8 mouse cellular contexts compared by ENCODE assay signal in the genomic region with DNA sequence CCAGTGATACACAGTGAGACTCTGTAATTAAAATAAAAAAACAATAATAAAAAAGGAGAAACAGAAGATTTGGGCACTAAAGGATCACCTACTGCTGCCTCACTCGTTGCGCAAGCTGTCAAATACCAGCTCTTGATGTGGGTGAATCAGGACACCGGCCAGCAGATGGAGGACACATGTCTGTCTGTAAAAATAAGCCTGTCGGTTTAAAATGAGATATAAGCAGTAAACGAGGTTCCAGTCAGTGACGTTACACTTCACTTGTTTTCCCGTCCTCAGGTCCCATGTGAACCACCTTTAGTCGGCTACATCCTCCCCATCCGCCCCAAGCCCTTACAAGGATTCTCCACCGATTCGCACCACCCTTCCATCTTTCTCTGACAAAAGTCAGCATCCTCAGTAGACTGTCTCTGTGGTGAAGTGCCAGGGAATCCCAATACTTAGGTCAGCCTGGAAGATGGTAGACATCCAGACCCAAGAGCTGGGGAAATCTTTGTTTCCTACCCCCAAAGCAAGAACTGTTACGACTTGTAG. TPM values are rescaled to one million over a fixed set of nuclear protein-coding genes. Genes with fewer than 3 reads are reported as not detected.
DNase-seq lines count a peak whose midpoint lies in the region; ATAC-seq and TF ChIP-seq lines count a peak whose summit lies in the region.

No protein-coding gene starts in this region.

- H3K4me2 ChIP-seq in kidney, embryonic 15.5 days, result peak overlapping the region; percentile 81
- peak overlapping the region; percentile 71 for H3K4me2 ChIP-seq in CH12.LX (ENCODE audit: insufficient read depth, low read depth, poor library complexity, severe bottlenecking)
- H3K4me2 ChIP-seq in hindbrain, embryonic 11.5 days (replicated peaks; ENCODE audit: low read depth, low read length), result peak overlapping the region; percentile 64
- H3K4me2 ChIP-seq in stomach, postnatal 0 days (replicated peaks; ENCODE audit: low read depth), result peak overlapping the region; percentile 85

- 19% methylated on average over 12 of the region's 12 CpGs for WGBS in kidney, embryonic 15.5 days
- 16% methylated on average over 12 of the region's 12 CpGs for WGBS in hindbrain, embryonic 11.5 days
- 15% methylated on average over 12 of the region's 12 CpGs for WGBS in stomach, postnatal 0 days

- dilution Hi-C loops in CH12.LX (cut with MboI; ENCODE audit: extremely low pct_ligation_motif_present, extremely low pct_unique_long_range_greater_than_20kb, low sequenced_read_pairs), result no loop called here

- H3K36me3 ChIP-seq in kidney, embryonic 15.5 days, result peaks cover 31% of the 10 kb centered on the region
- peaks cover 21 to 33% of the 10 kb centered on the region in 2 experiments for H3K36me3 ChIP-seq in CH12.LX (replicated peaks in 1 of 2; ENCODE audit: control insufficient read depth in 1 of 2, insufficient read depth in 1 of 2, low read length in 1 of 2)
- H3K36me3 ChIP-seq in hindbrain, embryonic 11.5 days (ENCODE audit: control insufficient read depth, insufficient read depth, low read length), result no peaks in the 10 kb centered on the region; the same call in 1 of the 2 replicates
- peaks cover 14% of the 10 kb centered on the region; the same call in 1 of the 2 replicates for H3K36me3 ChIP-seq in stomach, postnatal 0 days (ENCODE audit: control insufficient read depth, insufficient read depth, low read length)

- TF ChIP-seq CTCF in CH12.LX (conservative IDR thresholded peaks at IDR 0.05 in 1 of 2, IDR thresholded peaks at IDR 0.05 in 1 of 2; ENCODE audit: low read depth in 2 of 2, low read length in 2 of 2), result no peak
- no peak for TF ChIP-seq CTCF in stomach, postnatal 0 days (IDR thresholded peaks at IDR 0.05; ENCODE audit: low read depth)

- H3K4me1 ChIP-seq in kidney, embryonic 15.5 days, result peaks cover 15% of the 10 kb centered on the region
- H3K4me1 ChIP-seq in CH12.LX (ENCODE audit: control insufficient read depth in 1 of 2, insufficient read depth in 2 of 2), result peaks cover 2 to 16% of the 10 kb centered on the region in 2 experiments; a peak in 2 of 4 replicates
- no peaks in the 10 kb centered on the region for H3K4me1 ChIP-seq in hindbrain, embryonic 11.5 days (replicated peaks; ENCODE audit: control insufficient read depth, insufficient read depth, low read length)
- H3K4me1 ChIP-seq in stomach, postnatal 0 days (replicated peaks; ENCODE audit: control insufficient read depth, insufficient read depth), result no peaks in the 10 kb centered on the region

- H3K79me2 ChIP-seq in CH12.LX (replicated peaks; ENCODE audit: control insufficient read depth, extremely low read depth, insufficient read depth, poor library complexity, severe bottlenecking), result peaks cover 11% of the 10 kb centered on the region

- no peak for DNase-seq in kidney, postnatal 4 days
- DNase-seq in CH12.LX (ENCODE audit: extremely low read depth), result no peak
- DNase-seq in brain, adult 2 months (ENCODE audit: low read depth, low spot score), result peak; percentile 73
- no peak for DNase-seq in hindbrain, embryonic 11.5 days (ENCODE audit: low spot score)
- no peak for DNase-seq in stomach, postnatal 0 days (ENCODE audit: low spot score)
- DNase-seq in cerebellum, adult 11 months, result no peak

- in situ Hi-C loops in CH12.LX (cut with MboI; ENCODE audit: low pct_ligation_motif_present, low pct_unique_long_range_greater_than_20kb, low sequenced_read_pairs), result no loop called here

- no peak for TF ChIP-seq POLR2A in CH12.LX (IDR thresholded peaks at IDR 0.05; ENCODE audit: low read depth, low read length)

- H3K27ac ChIP-seq in kidney, embryonic 15.5 days, result no peak overlapping the region
- no peak overlapping the region for H3K27ac ChIP-seq in CH12.LX (ENCODE audit: insufficient read depth, low read depth)
- peak overlapping the region; percentile 72 for H3K27ac ChIP-seq in hindbrain, embryonic 11.5 days (ENCODE audit: low read depth, low read length)
- peak overlapping the region; percentile 20; the same call in 1 of the 2 replicates for H3K27ac ChIP-seq in stomach, postnatal 0 days (replicated peaks)

- no peak for TF ChIP-seq RAD21 in CH12.LX (IDR thresholded peaks at IDR 0.05; ENCODE audit: low read depth, low read length)

- peak overlapping the region; percentile 91 for H3K4me3 ChIP-seq in kidney, embryonic 15.5 days (replicated peaks)
- H3K4me3 ChIP-seq in CH12.LX (replicated peaks in 1 of 3; ENCODE audit: low read depth in 2 of 3, low read length in 2 of 3, poor library complexity in 1 of 3), result peak overlapping the region; percentile 48 to 98 (median 81)
- H3K4me3 ChIP-seq in hindbrain, embryonic 11.5 days (ENCODE audit: low read depth, low read length), result peak overlapping the region; percentile 78
- peak overlapping the region; percentile 83 for H3K4me3 ChIP-seq in stomach, postnatal 0 days (ENCODE audit: low read depth, low read length)

- no peak for TF ChIP-seq EP300 in CH12.LX (IDR thresholded peaks at IDR 0.05; ENCODE audit: low read length)
- no peak for TF ChIP-seq EP300 in stomach, postnatal 0 days (optimal IDR thresholded peaks at IDR 0.05)

- H3K27me3 ChIP-seq in kidney, embryonic 15.5 days, result no peaks in the 10 kb centered on the region
- H3K27me3 ChIP-seq in CH12.LX (replicated peaks), result no peaks in the 10 kb centered on the region
- no peaks in the 10 kb centered on the region for H3K27me3 ChIP-seq in hindbrain, embryonic 11.5 days (ENCODE audit: control insufficient read depth, insufficient read depth, low read length)
- H3K27me3 ChIP-seq in stomach, postnatal 0 days (ENCODE audit: control insufficient read depth, insufficient read depth, low read length), result no peaks in the 10 kb centered on the region

- no peaks in the 10 kb centered on the region for H3K9me3 ChIP-seq in kidney, embryonic 15.5 days (replicated peaks)
- H3K9me3 ChIP-seq in CH12.LX (replicated peaks; ENCODE audit: low read length), result no peaks in the 10 kb centered on the region
- no peaks in the 10 kb centered on the region for H3K9me3 ChIP-seq in hindbrain, embryonic 11.5 days (ENCODE audit: control insufficient read depth, low read length)
- no peaks in the 10 kb centered on the region for H3K9me3 ChIP-seq in stomach, postnatal 0 days (ENCODE audit: control insufficient read depth, low read length)

- peak overlapping the region; percentile 68 for H3K9ac ChIP-seq in kidney, embryonic 15.5 days
- peak overlapping the region; percentile 34; the same call in 1 of the 2 replicates for H3K9ac ChIP-seq in CH12.LX (ENCODE audit: insufficient read depth, low read depth)
- H3K9ac ChIP-seq in hindbrain, embryonic 11.5 days (ENCODE audit: low read depth, low read length), result peak overlapping the region; percentile 57
- H3K9ac ChIP-seq in stomach, postnatal 0 days (ENCODE audit: low read length), result peak overlapping the region; percentile 78

- peak; percentile 7 for ATAC-seq in kidney, embryonic 15.5 days (replicated peaks; ENCODE audit: low FRiP score)
- ATAC-seq in hindbrain, embryonic 11.5 days (ENCODE audit: low FRiP score), result peak; percentile 67
- peak; percentile 49 for ATAC-seq in megakaryocyte, adult 5-6 weeks (ENCODE audit: poor library complexity, severe bottlenecking)
- ATAC-seq in stomach, postnatal 0 days (ENCODE audit: low FRiP score, low TSS enrichment), result no peak; the same call in none of the 2 replicates

TF ChIP-seq in CH12.LX, 34 proteins besides CTCF, POLR2A, EP300 and RAD21 (continues in another document):
- TF ChIP-seq GABPA (IDR thresholded peaks at IDR 0.05; ENCODE audit: insufficient replicate concordance, low read depth, low read length) (no peak), ZMIZ1 (IDR thresholded peaks at IDR 0.05; ENCODE audit: low read depth, low read length) (no peak), JUN (IDR thresholded peaks at IDR 0.05; ENCODE audit: insufficient read depth, low read depth, low read length) (no peak), POLR2AphosphoS2 (IDR thresholded peaks at IDR 0.05; ENCODE audit: low read depth, low read length) (no peak), ELF1 (IDR thresholded peaks at IDR 0.05; ENCODE audit: low read depth, low read length) (no peak), RCOR1 (conservative IDR thresholded peaks at IDR 0.05; ENCODE audit: low read depth, low read length) (no peak), ZC3H11A (IDR thresholded peaks at IDR 0.05; ENCODE audit: low read depth, low read length) (no peak), KAT2A (IDR thresholded peaks at IDR 0.05; ENCODE audit: insufficient replicate concordance, low read length) (no peak), BHLHE40 (IDR thresholded peaks at IDR 0.05; ENCODE audit: low read depth, low read length) (no peak), CHD1 (IDR thresholded peaks at IDR 0.05; ENCODE audit: low read depth, low read length) (no peak), ETS1 (conservative IDR thresholded peaks at IDR 0.05; ENCODE audit: low read depth, low read length) (no peak)

RNA-seq across cellular contexts. Expression of gene Exosc9, which starts 0.5 kb away (rescaled TPM):
- polyA plus RNA-seq in kidney, embryonic 15.5 days (2015; fragmentation: Nextera tagmentation; extraction: Ambion mirVana), result 64.6 and 70.7 TPM in 2 replicates
- total RNA-seq in CH12.LX (2012; rRNA removed) (60.6 and 77.4 TPM in 2 replicates), CH12.LX (2014; rRNA removed) (128 and 151 TPM in 2 replicates)
- polyA plus RNA-seq in CH12.LX (2012; ENCODE audit: insufficient read length, low read depth), result 144 and 149 TPM in 2 replicates
- 104 and 108 TPM in 2 replicates for polyA plus RNA-seq in hindbrain, embryonic 11.5 days (2014; fragmentation: Nextera tagmentation; extraction: Ambion mirVana)
- 48.9 and 57.0 TPM in 2 replicates for total RNA-seq in megakaryocyte, adult 5-6 weeks (2015)
- 60.9 and 76.3 TPM in 2 replicates for total RNA-seq in megakaryocyte, adult 5-6 weeks (2017)
- 30.2 and 33.5 TPM in 2 replicates for polyA plus RNA-seq in stomach, postnatal 0 days (2015; fragmentation: Nextera tagmentation; extraction: Ambion mirVana)

RNA-seq across cellular contexts. Expression of gene Ccna2, which starts 20.0 kb away (rescaled TPM):
- polyA plus RNA-seq in kidney, embryonic 15.5 days (2015; fragmentation: Nextera tagmentation; extraction: Ambion mirVana), result 185 and 190 TPM in 2 replicates
- total RNA-seq in CH12.LX (2012; rRNA removed), result 94.7 and 117 TPM in 2 replicates
- 240 and 277 TPM in 2 replicates for total RNA-seq in CH12.LX (2014; rRNA removed)
- polyA plus RNA-seq in CH12.LX (2012; ENCODE audit: insufficient read length, low read depth), result 133 and 148 TPM in 2 replicates
- 242 and 261 TPM in 2 replicates for polyA plus RNA-seq in hindbrain, embryonic 11.5 days (2014; fragmentation: Nextera tagmentation; extraction: Ambion mirVana)
- 262 and 277 TPM in 2 replicates for total RNA-seq in megakaryocyte, adult 5-6 weeks (2015)
- 248 and 260 TPM in 2 replicates for total RNA-seq in megakaryocyte, adult 5-6 weeks (2017)
- polyA plus RNA-seq in stomach, postnatal 0 days (2015; fragmentation: Nextera tagmentation; extraction: Ambion mirVana), result 33.0 and 40.4 TPM in 2 replicates

RNA-seq across cellular contexts. Expression of gene Gm11549, which starts 30.3 kb away (rescaled TPM):
- polyA plus RNA-seq in kidney, embryonic 15.5 days (2015; fragmentation: Nextera tagmentation; extraction: Ambion mirVana), result 0.05 TPM in 2 replicates
- not detected in 2 replicates for total RNA-seq in CH12.LX (2012; rRNA removed)
- total RNA-seq in CH12.LX (2014; rRNA removed), result not detected in 2 replicates
- not detected in 2 replicates for polyA plus RNA-seq in CH12.LX (2012; ENCODE audit: insufficient read length, low read depth)
- polyA plus RNA-seq in hindbrain, embryonic 11.5 days (2014; fragmentation: Nextera tagmentation; extraction: Ambion mirVana), result 0.34 and 0.70 TPM in 2 replicates
- not detected in 2 replicates for total RNA-seq in megakaryocyte, adult 5-6 weeks (2015)
- not detected in 2 replicates for total RNA-seq in megakaryocyte, adult 5-6 weeks (2017)
- 0.33 and 0.34 TPM in 2 replicates for polyA plus RNA-seq in stomach, postnatal 0 days (2015; fragmentation: Nextera tagmentation; extraction: Ambion mirVana)

Comparison
In these comparisons a context has a peak if more than half of its experiments do, and no peak if none do; other contexts are left out.
1. H3K27ac ChIP-seq: peak in hindbrain, embryonic 11.5 days (single experiment) and stomach, postnatal 0 days (single experiment); none in kidney, embryonic 15.5 days (single experiment) and CH12.LX (single experiment).
2. Peak in every context shown above with its lines, with median percentiles within 50 percentile points of each other: H3K4me2 ChIP-seq, H3K4me3 ChIP-seq and H3K9ac ChIP-seq.